Mouse (Mus musculus): Measurements from ENCODE around the gene Lpo. TPM values are rescaled to one million over a fixed set of nuclear protein-coding genes. Genes with fewer than 3 reads are reported as not detected.

The Lpo gene
- not detected for polyA plus RNA-seq (2014; fragmentation: Illumina TruSeq; extraction: RNeasy Lipid Tissue Mini Kit (QIAGEN cat#74804))

GRCm38 (mm10) chr11:87828239-87828900 lies at the start of gene Lpo:
Gene Lpo, minus strand, starts transcription at chr11:87828289.

GRCm38 (mm10) chr11:87875436-87875835 lies 47.3 kb upstream of the Lpo start, which contains the start of gene Epx:
Gene Epx, minus strand, starts transcription at chr11:87875536.

GRCm38 (mm10) chr11:87852690-87853596 lies 24.9 kb upstream of the Lpo start, which contains the start of gene Mks1:
Gene Mks1, plus strand, starts transcription at chr11:87853215.

GRCm38 (mm10) chr11:87793460-87793859 lies 34.6 kb downstream of the Lpo start, which contains the start of gene Mpo:
Gene Mpo, plus strand, starts transcription at chr11:87793581.

GRCm38 (mm10) chr11:87760301-87761081 lies 67.6 kb downstream of the Lpo start, which contains the start of gene Tspoap1:
Gene Tspoap1, plus strand, starts transcription at chr11:87760541.

Other genes with a start within 250 kb of the Lpo start
- gene Mtmr4, start 236.1 kb downstream of the Lpo start, polyA plus RNA-seq (2014; fragmentation: Illumina TruSeq; extraction: RNeasy Lipid Tissue Mini Kit (QIAGEN cat#74804)): 30.2 TPM
- 0.83 TPM for gene Hsf5, start 211.1 kb downstream of the Lpo start, polyA plus RNA-seq (2014; fragmentation: Illumina TruSeq; extraction: RNeasy Lipid Tissue Mini Kit (QIAGEN cat#74804))
- gene Rnf43, start 165.6 kb downstream of the Lpo start, polyA plus RNA-seq (2014; fragmentation: Illumina TruSeq; extraction: RNeasy Lipid Tissue Mini Kit (QIAGEN cat#74804)): 5.2 TPM
- gene Supt4a, start 90.7 kb downstream of the Lpo start, polyA plus RNA-seq (2014; fragmentation: Illumina TruSeq; extraction: RNeasy Lipid Tissue Mini Kit (QIAGEN cat#74804)): 16.0 TPM
- 0.48 TPM for gene Tspoap1, start 67.7 kb downstream of the Lpo start, polyA plus RNA-seq (2014; fragmentation: Illumina TruSeq; extraction: RNeasy Lipid Tissue Mini Kit (QIAGEN cat#74804))
- not detected for gene Mpo, start 34.7 kb downstream of the Lpo start, polyA plus RNA-seq (2014; fragmentation: Illumina TruSeq; extraction: RNeasy Lipid Tissue Mini Kit (QIAGEN cat#74804))
- 2.1 TPM for gene Mks1, start 24.9 kb upstream of the Lpo start, polyA plus RNA-seq (2014; fragmentation: Illumina TruSeq; extraction: RNeasy Lipid Tissue Mini Kit (QIAGEN cat#74804))
- gene Epx, start 47.2 kb upstream of the Lpo start, polyA plus RNA-seq (2014; fragmentation: Illumina TruSeq; extraction: RNeasy Lipid Tissue Mini Kit (QIAGEN cat#74804)): not detected
- not detected for gene Olfr462, start 64.0 kb upstream of the Lpo start, polyA plus RNA-seq (2014; fragmentation: Illumina TruSeq; extraction: RNeasy Lipid Tissue Mini Kit (QIAGEN cat#74804))
- gene Olfr463, start 69.1 kb upstream of the Lpo start, polyA plus RNA-seq (2014; fragmentation: Illumina TruSeq; extraction: RNeasy Lipid Tissue Mini Kit (QIAGEN cat#74804)): not detected
- gene Olfr464, start 92.7 kb upstream of the Lpo start, polyA plus RNA-seq (2014; fragmentation: Illumina TruSeq; extraction: RNeasy Lipid Tissue Mini Kit (QIAGEN cat#74804)): not detected
- 155 TPM for gene Dynll2, start 159.2 kb upstream of the Lpo start, polyA plus RNA-seq (2014; fragmentation: Illumina TruSeq; extraction: RNeasy Lipid Tissue Mini Kit (QIAGEN cat#74804))
- 1,037 TPM for gene Srsf1, start 219.1 kb upstream of the Lpo start, polyA plus RNA-seq (2014; fragmentation: Illumina TruSeq; extraction: RNeasy Lipid Tissue Mini Kit (QIAGEN cat#74804))
- 161 TPM for gene Vezf1, start 240.0 kb upstream of the Lpo start, polyA plus RNA-seq (2014; fragmentation: Illumina TruSeq; extraction: RNeasy Lipid Tissue Mini Kit (QIAGEN cat#74804))

Measured in ovary, adult 10 weeks (tissue).